Comparison of ENCODE assay signal across 8 mouse cellular contexts in genomic region chr11:120572752-120573584, GRCm38 (mm10). TPM values are rescaled to one million over a fixed set of nuclear protein-coding genes. Genes with fewer than 3 reads are reported as not detected.
A peak's percentile ranks its signal among the peaks of the same experiment; 100 is the strongest.
DNase-seq lines count a peak whose midpoint lies in the region; ATAC-seq lines count a peak whose summit lies in the region.

Gene P4hb (minus strand): TSS chr11:120573253.

- H3K4me2 ChIP-seq in kidney, embryonic 15.5 days = peak within 1 kb of the TSS; percentile 66

- H3K27me3 ChIP-seq in heart, embryonic 10.5 days (ENCODE audit: insufficient read depth, poor library complexity, severe bottlenecking) = no peaks in the 10 kb centered on the region
- H3K27me3 ChIP-seq in kidney, embryonic 15.5 days = no peaks in the 10 kb centered on the region

- DNase-seq in B cell, adult 2 months = peak; percentile 98
- DNase-seq in brain, adult 2 months (ENCODE audit: low read depth, low spot score) = peak; percentile 100
- DNase-seq in heart, embryonic 10.5 days (ENCODE audit: low spot score) = peak; percentile 100
- DNase-seq in liver = peak; percentile 99
- peak; percentile 99 to 100 for DNase-seq in spleen, postnatal 4 days (ENCODE audit: low spot score in 2 of 2)

- peaks cover 50% of the 10 kb centered on the region for H3K36me3 ChIP-seq in heart, embryonic 10.5 days
- peaks cover 44% of the 10 kb centered on the region for H3K36me3 ChIP-seq in kidney, embryonic 15.5 days

- peak within 1 kb of the TSS; percentile 99 for H3K4me3 ChIP-seq in heart, embryonic 10.5 days
- H3K4me3 ChIP-seq in kidney, embryonic 15.5 days (replicated peaks) = peak within 1 kb of the TSS; percentile 93

- H3K27ac ChIP-seq in heart, embryonic 10.5 days = peak within 1 kb of the TSS; percentile 97
- H3K27ac ChIP-seq in kidney, embryonic 15.5 days = peak within 1 kb of the TSS; percentile 98

- ATAC-seq in erythroblast, adult 5-6 weeks (replicated peaks; ENCODE audit: low FRiP score, poor library complexity, severe bottlenecking) = peak; percentile 87
- ATAC-seq in kidney, embryonic 15.5 days (replicated peaks; ENCODE audit: low FRiP score) = peak; percentile 97
- peak; percentile 80 for ATAC-seq in monocyte, adult 5-6 weeks (replicated peaks; ENCODE audit: insufficient number of reproducible peaks, low FRiP score, low TSS enrichment, poor library complexity, severe bottlenecking)

- H3K9ac ChIP-seq in kidney, embryonic 15.5 days = peak within 1 kb of the TSS; percentile 99

- H3K4me1 ChIP-seq in heart, embryonic 10.5 days = peaks cover 24% of the 10 kb centered on the region
- H3K4me1 ChIP-seq in kidney, embryonic 15.5 days = peaks cover 38% of the 10 kb centered on the region

- no peaks in the 10 kb centered on the region for H3K9me3 ChIP-seq in heart, embryonic 10.5 days
- H3K9me3 ChIP-seq in kidney, embryonic 15.5 days (replicated peaks) = no peaks in the 10 kb centered on the region

- WGBS in heart, embryonic 10.5 days = under 1% methylated on average over 94 of the region's 94 CpGs
- under 1% methylated on average over 94 of the region's 94 CpGs for WGBS in kidney, embryonic 15.5 days

RNA-seq across cellular contexts. Expression of gene P4hb, which starts in this region (rescaled TPM):
- total RNA-seq in erythroblast, adult 5-6 weeks (2015; ENCODE audit: low replicate concordance) = 108 and 148 TPM in 2 replicates
- total RNA-seq in erythroblast, adult 5-6 weeks (2017; ENCODE audit: low replicate concordance) = 136 and 145 TPM in 2 replicates
- polyA plus RNA-seq in heart, embryonic 10.5 days (2016; fragmentation: Nextera tagmentation; extraction: Ambion mirVana) = 550 and 670 TPM in 2 replicates
- polyA plus RNA-seq in kidney, embryonic 15.5 days (2015; fragmentation: Nextera tagmentation; extraction: Ambion mirVana) = 718 and 736 TPM in 2 replicates
- 331 to 434 TPM (median 349 TPM) in 3 replicates for total RNA-seq in monocyte, adult 5-6 weeks (2017)

Comparison
In these comparisons a context has a peak if more than half of its experiments do, and no peak if none do; other contexts are left out.
1. Peak in every context shown above with its lines: DNase-seq, ATAC-seq, H3K4me3 ChIP-seq and H3K27ac ChIP-seq.